Mouse (Mus musculus) intestine, embryonic 14.5 days (tissue): ENCODE results near the gene Rfx2. TPM values are rescaled to one million over a fixed set of nuclear protein-coding genes. Genes with fewer than 3 reads are reported as not detected.

Source experiments
- ATAC-seq: fragments of 200-750 bp; cut with Nextera tagmentation; replicated peaks from 2 replicates; pipeline ENCODE4 v1.8.0; 2017; ENCODE audit warnings: low read depth, moderate number of reproducible peaks, moderate TSS enrichment, moderate library complexity; ENCODE audit not compliant: low FRiP score, low TSS enrichment
- DNase-seq: peaks from one replicate; pipeline ENCODE4 v3.0.0-alpha.2; 2018; ENCODE audit warnings: low spot score
- H3K27ac ChIP-seq: fragments of 300-500 bp; sonication (generic); 2 replicates; pipeline ENCODE4 v1.5.1; 2014; ENCODE audit warnings: low read depth, mild to moderate bottlenecking, control low read depth
- H3K27me3 ChIP-seq: fragments of 300-500 bp; sonication (generic); replicated peaks from 2 replicates; pipeline ENCODE4 v1.6.1; 2014; ENCODE audit warnings: low read length, control low read depth; ENCODE audit not compliant: control insufficient read depth, insufficient read depth
- H3K36me3 ChIP-seq: fragments of 300-500 bp; sonication (generic); 2 replicates; pipeline ENCODE4 v1.6.1; 2014; ENCODE audit warnings: low read length, control low read depth; ENCODE audit not compliant: control insufficient read depth, insufficient read depth
- H3K4me1 ChIP-seq: fragments of 300-500 bp; sonication (generic); replicated peaks from 2 replicates; pipeline ENCODE4 v1.6.1; 2014; ENCODE audit warnings: low read length, control low read depth, mixed read lengths; ENCODE audit not compliant: control insufficient read depth, insufficient read depth
- H3K4me2 ChIP-seq: fragments of 300-500 bp; sonication (generic); 2 replicates; pipeline ENCODE4 v1.6.1; 2014; ENCODE audit warnings: low read length
- H3K4me3 ChIP-seq: fragments of 300-500 bp; sonication (generic); 2 replicates; pipeline ENCODE4 v1.5.1; 2014; ENCODE audit warnings: low read depth, low read length, control low read depth, mixed read lengths
- H3K9ac ChIP-seq: fragments of 300-500 bp; sonication (generic); 2 replicates; pipeline ENCODE4 v1.6.1; 2014; ENCODE audit warnings: mild to moderate bottlenecking, low read length
- H3K9me3 ChIP-seq: fragments of 300-500 bp; sonication (generic); 2 replicates; pipeline ENCODE4 v1.6.1; 2016; ENCODE audit warnings: low read length, control low read depth; ENCODE audit not compliant: control insufficient read depth
- WGBS: fragments of 180-500 bp; shearing (Covaris S2); extraction: QIAGEN DNeasy Blood & Tissue Kit; methylation state at CpG from one replicate; pipeline ENCODE4 v1.1.7; 2014; 5-methylcytosine and 5-hydroxymethylcytosine counted together
- polyA plus RNA-seq: library from polyadenylated mRNA; unstranded; fragments of >200 nt; fragmentation: Nextera tagmentation; extraction: Ambion mirVana; gene quantifications from 2 replicates; pipeline ENCODE4 v1.2.1, GENCODE M21; 2014

The Rfx2 gene
- polyA plus RNA-seq, 1 experiment from 2014 or later, result 4.5 TPM

GRCm38 (mm10) chr17:56848785-56849184 lies 18.0 kb upstream of the Rfx2 start:
- H3K4me3 ChIP-seq, result no peak overlapping the region
- ATAC-seq (no peak), DNase-seq (no peak)
- H3K27ac ChIP-seq, result no peak overlapping the region
- H3K9me3 ChIP-seq, result no peaks in the 10 kb centered on the region
- H3K4me1 ChIP-seq, result no peaks in the 10 kb centered on the region
- H3K36me3 ChIP-seq, result no peaks in the 10 kb centered on the region
- 87% methylated on average over 5 of the region's 5 CpGs for WGBS
- no peak overlapping the region for H3K9ac ChIP-seq
- H3K4me2 ChIP-seq, result no peak overlapping the region
- H3K27me3 ChIP-seq, result no peaks in the 10 kb centered on the region

GRCm38 (mm10) chr17:56843678-56844077 lies 12.9 kb upstream of the Rfx2 start:
- H3K27ac ChIP-seq, result no peak overlapping the region

GRCm38 (mm10) chr17:56842173-56842572 lies 11.4 kb upstream of the Rfx2 start:
- no peak overlapping the region for H3K9ac ChIP-seq
- ATAC-seq (no peak), DNase-seq (no peak)
- no peaks in the 10 kb centered on the region for H3K9me3 ChIP-seq
- no peak overlapping the region for H3K4me3 ChIP-seq
- no peak overlapping the region for H3K4me2 ChIP-seq
- H3K27ac ChIP-seq, result no peak overlapping the region
- no peaks in the 10 kb centered on the region for H3K36me3 ChIP-seq
- 72% methylated on average over 5 of the region's 5 CpGs for WGBS
- H3K4me1 ChIP-seq, result no peaks in the 10 kb centered on the region
- no peaks in the 10 kb centered on the region for H3K27me3 ChIP-seq

More at GRCm38 (mm10) chr17:56843678-56844077, 12.9 kb upstream of the Rfx2 start:
- Histone ChIP-seq H3K27me3 (no peaks in the 10 kb centered on the region), H3K4me2 (no peak overlapping the region), H3K36me3 (no peaks in the 10 kb centered on the region), H3K9ac (no peak overlapping the region), H3K4me3 (no peak overlapping the region), H3K4me1 (no peaks in the 10 kb centered on the region), H3K9me3 (no peaks in the 10 kb centered on the region)
- DNase-seq (no peak), ATAC-seq (no peak)
- 83% methylated on average over 5 of the region's 5 CpGs for WGBS

DNA sequence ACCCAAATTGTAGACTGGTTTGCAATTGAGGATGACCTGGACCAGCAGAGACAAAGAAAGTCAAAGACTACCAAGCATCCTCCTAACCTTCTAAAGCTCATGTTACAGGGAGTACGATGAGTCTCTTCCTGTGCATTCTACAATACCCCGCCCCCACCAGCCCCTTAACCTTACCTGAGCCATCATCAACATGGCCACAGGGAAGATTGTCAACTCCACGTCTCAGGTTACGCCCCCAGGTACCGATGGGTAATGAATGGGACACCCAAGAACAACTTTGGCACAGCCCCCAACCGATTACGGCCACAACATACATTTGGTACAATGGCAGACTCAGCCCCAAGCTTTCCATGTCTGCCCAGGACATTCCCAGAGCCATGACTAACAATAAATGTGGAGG lies 9.7 kb upstream of the Rfx2 start:
- WGBS, result 86% methylated on average over 7 of the region's 7 CpGs
- Histone ChIP-seq H3K27me3 (no peaks in the 10 kb centered on the region), H3K9me3 (no peaks in the 10 kb centered on the region), H3K4me2 (no peak overlapping the region), H3K9ac (no peak overlapping the region), H3K4me1 (no peaks in the 10 kb centered on the region), H3K4me3 (no peak overlapping the region), H3K27ac (no peak overlapping the region), H3K36me3 (no peaks in the 10 kb centered on the region)
- DNase-seq (no peak), ATAC-seq (no peak)

- Histone ChIP-seq H3K4me2 (no peak overlapping the region), H3K4me3 (no peak overlapping the region), H3K36me3 (no peaks in the 10 kb centered on the region), H3K9ac (no peak overlapping the region), H3K4me1 (no peaks in the 10 kb centered on the region), H3K27ac (no peak overlapping the region), H3K27me3 (no peaks in the 10 kb centered on the region), H3K9me3 (no peaks in the 10 kb centered on the region)
- no peak for DNase-seq
- ATAC-seq, result no peak
- 84% methylated on average over 8 of the region's 8 CpGs for WGBS
These were observed 5.5 kb upstream of the Rfx2 start for GRCm38 (mm10) chr17:56836336-56836735.

DNA sequence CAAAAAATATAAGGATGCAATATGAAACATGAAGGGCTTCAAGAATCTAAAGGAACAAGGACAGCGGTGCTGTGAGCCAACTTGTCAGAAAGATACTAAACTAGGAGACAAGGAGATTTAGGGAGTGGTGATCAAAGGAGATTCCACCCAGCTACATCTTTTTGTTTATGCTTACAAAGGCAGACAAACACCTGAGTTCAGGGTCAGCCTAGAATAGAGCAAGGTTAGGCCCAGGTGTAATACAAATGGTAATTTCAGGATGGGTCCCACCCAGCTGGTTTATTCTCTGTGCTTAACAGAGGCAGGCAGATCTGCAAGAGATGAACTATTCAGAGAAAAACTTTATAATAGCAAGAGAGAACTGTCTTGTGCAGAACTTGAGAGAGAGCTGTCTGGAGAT lies 2.6 kb upstream of the Rfx2 start:
- Histone ChIP-seq H3K36me3 (no peaks in the 10 kb centered on the region), H3K9me3 (no peaks in the 10 kb centered on the region), H3K27ac (no peak overlapping the region), H3K4me2 (no peak overlapping the region), H3K9ac (no peak overlapping the region), H3K27me3 (peaks cover 13% of the 10 kb centered on the region), H3K4me1 (peaks cover 5% of the 10 kb centered on the region; the same call in 1 of the 2 replicates), H3K4me3 (no peak overlapping the region)
- 90% methylated on average over 1 of the region's 1 CpGs for WGBS
- no peak for DNase-seq
- no peak for ATAC-seq

GRCm38 (mm10) chr17:56832918-56833317 lies 2.1 kb upstream of the Rfx2 start:
- Histone ChIP-seq H3K36me3 (no peaks in the 10 kb centered on the region), H3K4me3 (no peak overlapping the region), H3K4me1 (peaks cover 5% of the 10 kb centered on the region; the same call in 1 of the 2 replicates), H3K9me3 (no peaks in the 10 kb centered on the region), H3K27ac (no peak overlapping the region), H3K4me2 (no peak overlapping the region), H3K27me3 (peaks cover 13% of the 10 kb centered on the region), H3K9ac (no peak overlapping the region)
- no peak for DNase-seq
- ATAC-seq, result no peak
- WGBS, result 80% methylated on average over 1 of the region's 1 CpGs

DNA sequence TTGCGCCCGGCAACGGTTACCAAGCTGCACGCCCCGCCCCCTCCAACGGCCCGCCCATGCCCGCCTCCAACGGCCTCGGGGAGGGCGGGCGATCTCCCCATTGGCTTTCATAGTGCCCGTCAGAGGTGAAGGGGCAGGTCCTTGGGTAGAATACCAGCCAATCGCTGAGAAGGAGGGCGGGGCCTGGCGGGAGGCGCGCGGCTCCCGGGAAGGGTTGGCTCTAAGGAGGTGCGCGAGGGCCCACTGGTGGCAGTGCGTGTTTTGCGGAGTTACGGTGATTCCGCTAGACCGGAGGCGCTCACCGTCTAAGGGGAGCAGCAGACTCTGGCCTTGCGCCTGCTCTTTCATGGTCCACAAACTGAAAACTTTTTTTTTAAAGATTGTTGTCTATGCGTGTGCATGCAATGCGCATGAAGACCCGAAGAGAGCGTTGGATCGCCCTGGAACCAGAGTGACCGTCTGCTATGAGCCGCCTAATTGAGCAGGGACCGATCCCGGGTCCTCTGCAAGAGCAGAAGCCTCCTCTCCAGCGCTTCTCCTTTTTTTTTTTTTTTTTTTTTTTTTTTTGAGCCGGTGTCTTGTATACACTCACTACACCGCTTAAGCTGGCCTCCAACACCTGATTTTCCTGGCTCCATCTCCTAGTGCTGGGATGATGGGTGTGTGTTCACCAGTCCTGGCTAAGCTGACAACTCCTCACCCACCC lies 451 bp upstream of the Rfx2 start:
- Histone ChIP-seq H3K4me1 (peaks cover 5% of the 10 kb centered on the region; the same call in 1 of the 2 replicates), H3K4me2 (peak overlapping the region; percentile 82), H3K27ac (no peak overlapping the region), H3K9me3 (no peaks in the 10 kb centered on the region), H3K36me3 (no peaks in the 10 kb centered on the region), H3K4me3 (peak overlapping the region; percentile 59), H3K9ac (peak overlapping the region; percentile 50), H3K27me3 (peaks cover 13% of the 10 kb centered on the region)
- peak; percentile 97 for DNase-seq
- peak; percentile 98 for ATAC-seq
- under 1% methylated on average over 41 of the region's 42 CpGs for WGBS

DNA sequence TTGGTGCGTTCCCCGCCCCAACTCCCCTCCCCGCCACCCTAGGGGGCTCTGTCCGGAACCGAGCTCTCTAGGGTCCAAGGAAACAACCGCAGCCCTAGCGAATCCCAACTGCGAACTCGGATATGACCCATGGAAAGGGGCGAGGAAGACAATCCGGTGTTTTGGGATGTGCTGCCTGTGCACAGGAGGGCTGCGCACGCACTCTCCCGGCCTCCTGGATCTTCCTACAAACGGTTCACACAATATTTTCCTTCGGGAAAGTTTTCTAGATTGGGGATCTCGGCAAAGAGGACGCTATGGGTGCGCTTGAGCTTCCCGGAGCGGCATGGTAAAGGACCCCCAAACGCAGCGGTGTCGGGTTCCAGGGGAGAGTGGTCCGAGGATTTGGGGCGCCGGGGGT lies 1.0 kb downstream of the Rfx2 start:
- DNase-seq (peak; percentile 76), ATAC-seq (no peak)

More for the DNA sequence above, 1.0 kb downstream of the Rfx2 start:
- Histone ChIP-seq H3K4me1 (peaks cover 5% of the 10 kb centered on the region; the same call in 1 of the 2 replicates), H3K4me3 (peak overlapping the region; percentile 59), H3K9me3 (no peaks in the 10 kb centered on the region), H3K4me2 (peak overlapping the region; percentile 82), H3K27me3 (peaks cover 13% of the 10 kb centered on the region), H3K27ac (no peak overlapping the region), H3K9ac (peak overlapping the region; percentile 38), H3K36me3 (no peaks in the 10 kb centered on the region)
- WGBS, result 2% methylated on average over 27 of the region's 27 CpGs
